ENCODE assay signal across 14 mouse cellular contexts in genomic region chr17:31494989-31495388, GRCm38 (mm10).
"Had no signal": no experiment of that assay in that cellular context is flagged by ENCODE, and none has a peak within 500 bp of the region (broad histone marks: within the 10 kb centered on the region; RNA-seq: fewer than 3 reads in every experiment).

No protein-coding gene starts in this region.

- DNase-seq: gastrocnemius, adult 2 months; gastrocnemius, postnatal 10 days; gastrocnemius, postnatal 25 days; heart, adult 2 months; heart, postnatal 14 days; heart, postnatal 36 days; kidney, adult 11 months; kidney, adult 2 months; kidney, adult 9 months; kidney, postnatal 14 days; kidney, postnatal 36 days; layer of hippocampus, adult 9-11 months; layer of hippocampus, postnatal 36 days; left cerebral cortex, postnatal 4 days had no signal
